12 mouse cellular contexts compared by ENCODE assay signal in the genomic region with DNA sequence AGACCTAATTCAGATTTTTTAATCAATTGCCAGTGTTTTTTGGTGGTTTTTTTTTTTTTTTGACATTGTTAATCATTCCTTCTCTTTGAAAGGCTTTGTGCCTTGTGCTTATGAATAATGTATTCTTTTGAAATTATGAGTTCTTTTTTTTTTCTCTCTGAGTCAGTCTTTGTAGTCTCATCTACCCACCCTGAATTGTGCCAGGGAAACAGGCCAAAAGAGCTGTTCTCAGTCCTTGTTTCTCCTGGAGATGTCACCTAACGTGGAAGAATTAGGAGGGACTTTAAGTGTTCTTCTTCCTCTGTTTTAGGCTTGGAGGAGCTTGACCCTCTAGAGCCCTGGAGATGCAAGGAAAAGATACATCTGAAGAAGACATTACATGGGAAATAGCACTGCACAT.
"Had no signal": no experiment of that assay in that cellular context is flagged by ENCODE, and none has a peak within 500 bp of the region (broad histone marks: within the 10 kb centered on the region; RNA-seq: fewer than 3 reads in every experiment).

No protein-coding gene starts in this region.

- H3K36me3 ChIP-seq: limb, embryonic 13.5 days; neural tube, embryonic 12.5 days had no signal

- H3K9me3 ChIP-seq: limb, embryonic 13.5 days; neural tube, embryonic 12.5 days had no signal

- H3K9ac ChIP-seq: limb, embryonic 13.5 days; liver, embryonic 14.5 days; neural tube, embryonic 12.5 days had no signal

- H3K4me2 ChIP-seq: limb, embryonic 13.5 days; neural tube, embryonic 12.5 days had no signal

- DNase-seq: kidney, postnatal 10 days; kidney, postnatal 4 days; left cerebral cortex, postnatal 4 days; lung, adult 18-20 months; midbrain, embryonic 14.5 days; retina, postnatal 1 day; right cerebral cortex, postnatal 14 days; thymus, postnatal 36 days had no signal

- H3K4me3 ChIP-seq: layer of hippocampus, adult 2 months; limb, embryonic 13.5 days; neural tube, embryonic 12.5 days had no signal

- H3K4me1 ChIP-seq: limb, embryonic 13.5 days; neural tube, embryonic 12.5 days had no signal

- H3K27ac ChIP-seq: layer of hippocampus, adult 2 months; limb, embryonic 13.5 days; liver, embryonic 14.5 days; neural tube, embryonic 12.5 days had no signal

- H3K27me3 ChIP-seq: limb, embryonic 13.5 days; neural tube, embryonic 12.5 days had no signal
